In genomic region chr11:6889660-6890185, GRCm38 (mm10) we compare ENCODE assay signal across 13 mouse cellular contexts. TPM values are rescaled to one million over a fixed set of nuclear protein-coding genes. Genes with fewer than 3 reads are reported as not detected.
A peak's percentile ranks its signal among the peaks of the same experiment; 100 is the strongest.
DNase-seq lines count a peak whose midpoint lies in the region; ATAC-seq lines count a peak whose summit lies in the region.
"Had no signal": no experiment of that assay in that cellular context is flagged by ENCODE, and none has a peak within 500 bp of the region (broad histone marks: within the 10 kb centered on the region; RNA-seq: fewer than 3 reads in every experiment).

No protein-coding gene starts in this region.

- H3K9ac ChIP-seq in hindbrain, embryonic 16.5 days (ENCODE audit: low read depth, low read length), result no peak overlapping the region
- H3K9ac ChIP-seq: lung, embryonic 14.5 days had no signal

- H3K9me3 ChIP-seq in hindbrain, embryonic 16.5 days (ENCODE audit: control insufficient read depth, low read length), result no peaks in the 10 kb centered on the region

- H3K27me3 ChIP-seq in hindbrain, embryonic 16.5 days (replicated peaks; ENCODE audit: control insufficient read depth, insufficient read depth, low read length), result no peaks in the 10 kb centered on the region

- no peak overlapping the region for H3K27ac ChIP-seq in hindbrain, embryonic 16.5 days (ENCODE audit: low read depth, low read length)

- DNase-seq in layer of hippocampus, adult 11-12 months (ENCODE audit: low spot score), result peak; percentile 28
- no peak for DNase-seq in layer of hippocampus, adult 9-10 months (ENCODE audit: low spot score)
- peak; percentile 39 for DNase-seq in right cerebral cortex, postnatal 25 days
- DNase-seq in right cerebral cortex, postnatal 10 days (ENCODE audit: low spot score in 2 of 2), result no peak
- DNase-seq in thymus, postnatal 0 days (ENCODE audit: low spot score), result no peak
- DNase-seq in adipocyte (ENCODE audit: low spot score), result no peak
- DNase-seq: gastrocnemius, postnatal 10 days; kidney, adult 11 months; lung, embryonic 14.5 days had no signal

- H3K4me2 ChIP-seq in hindbrain, embryonic 16.5 days (ENCODE audit: low read length), result no peak overlapping the region
- H3K4me2 ChIP-seq: lung, embryonic 14.5 days had no signal

- WGBS in hindbrain, embryonic 16.5 days, result 53% methylated on average over 8 of the region's 8 CpGs

- H3K36me3 ChIP-seq in hindbrain, embryonic 16.5 days (ENCODE audit: control insufficient read depth, insufficient read depth, low read length), result no peaks in the 10 kb centered on the region

- peak; percentile 84 for ATAC-seq in hindbrain, embryonic 16.5 days

- H3K4me3 ChIP-seq in hindbrain, embryonic 16.5 days (ENCODE audit: low read length), result no peak overlapping the region

- H3K4me1 ChIP-seq in hindbrain, embryonic 16.5 days (ENCODE audit: control insufficient read depth, insufficient read depth, low read depth, low read length), result no peaks in the 10 kb centered on the region

RNA-seq across cellular contexts. Expression of gene Gm11983, which starts 52.3 kb away (rescaled TPM):
- not detected in 2 replicates for polyA plus RNA-seq in hindbrain, embryonic 16.5 days (2015; fragmentation: Nextera tagmentation; extraction: Ambion mirVana)
- polyA plus RNA-seq in thymus, postnatal 0 days (2015; fragmentation: Nextera tagmentation; extraction: Ambion mirVana), result not detected in 2 replicates
- polyA plus RNA-seq: embryonic facial prominence, embryonic 14.5 days; heart, embryonic 14.5 days; lung, embryonic 14.5 days; stomach, embryonic 16.5 days had no signal

Comparison
In these comparisons a context has a peak if more than half of its experiments do, and no peak if none do; other contexts are left out.
1. DNase-seq: peak in layer of hippocampus, adult 11-12 months (single experiment) and right cerebral cortex, postnatal 25 days (single experiment); none in layer of hippocampus, adult 9-10 months (single experiment), right cerebral cortex, postnatal 10 days (0 of 2), thymus, postnatal 0 days (single experiment) and adipocyte (single experiment).